Mouse (Mus musculus) brain, embryonic 14.5 days (tissue): ENCODE results near the gene Zbtb39.

Experiments
- CTCF ChIP-seq: fragments of 200-500 bp; IDR thresholded peaks from 2 replicates; pipeline ENCODE4 v1.5.1; 2012; ENCODE audit warnings: inconsistent platforms, mild to moderate bottlenecking, moderate library complexity, borderline replicate concordance; ENCODE audit not compliant: insufficient read depth, insufficient read length; ENCODE audit errors: extremely low read depth
- POLR2A ChIP-seq: fragments of 200-500 bp; IDR thresholded peaks from 2 replicates; pipeline ENCODE4 v1.6.1; 2012; ENCODE audit warnings: mild to moderate bottlenecking, inconsistent platforms, borderline replicate concordance; ENCODE audit not compliant: poor library complexity, insufficient read depth, insufficient read length, severe bottlenecking; ENCODE audit errors: extremely low read depth

DNA sequence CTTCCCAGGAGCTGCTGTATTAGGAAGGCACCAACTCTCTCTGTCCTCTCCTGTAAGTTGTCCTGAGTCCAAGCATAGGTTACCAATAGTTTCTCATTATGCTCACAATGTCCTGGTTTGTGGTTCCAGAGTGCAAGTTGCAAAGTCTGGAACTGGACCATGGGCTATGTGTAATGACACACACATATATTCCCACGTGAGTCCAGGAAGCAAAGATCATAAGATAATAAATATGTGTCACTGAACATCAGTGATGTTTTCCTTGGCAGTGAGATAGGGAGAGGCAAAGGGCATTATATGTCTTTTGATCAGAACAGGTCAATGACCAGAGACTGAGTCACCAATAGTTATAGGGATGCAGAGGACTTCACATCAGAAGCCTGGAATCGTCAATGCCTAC lies 36.7 kb downstream of the Zbtb39 start, which contains the start of gene Rdh9:
- TF ChIP-seq CTCF (no peak), POLR2A (no peak)
